Mouse (Mus musculus): Measurements from ENCODE around the gene Prss28.
A peak's percentile ranks its signal among the peaks of the same experiment; 100 is the strongest.

Prss28 gene

DNA sequence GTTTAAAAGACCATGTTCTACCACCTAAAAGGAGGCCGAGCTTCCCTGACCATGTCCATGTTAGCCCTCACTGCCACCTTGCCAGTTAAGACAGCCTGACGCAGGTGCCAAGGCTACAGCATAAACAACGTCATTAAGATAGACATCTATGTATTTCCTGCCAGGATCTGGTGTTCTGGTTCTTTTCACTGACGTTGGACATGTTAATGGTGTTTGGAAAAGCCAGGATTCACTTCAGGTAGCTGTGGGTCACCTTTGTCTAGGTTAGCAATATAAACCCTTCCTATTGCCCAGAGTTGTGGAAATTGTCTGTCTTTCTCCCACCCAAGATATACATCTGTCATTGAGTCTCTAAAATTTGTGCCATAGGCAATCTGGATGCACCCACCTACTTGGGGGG, at the start of gene Prss28:
Gene Prss28 (plus strand): TSS at position 301 of the 400 bp plus-strand sequence.
- no peak for DNase-seq (ENCODE audit: low read depth, low spot score)

- no peak for DNase-seq (ENCODE audit: low read depth, low spot score)
Measured at GRCm38 (mm10) chr17:25264453-25264852, 44.0 kb upstream of the Prss28 start.

DNA sequence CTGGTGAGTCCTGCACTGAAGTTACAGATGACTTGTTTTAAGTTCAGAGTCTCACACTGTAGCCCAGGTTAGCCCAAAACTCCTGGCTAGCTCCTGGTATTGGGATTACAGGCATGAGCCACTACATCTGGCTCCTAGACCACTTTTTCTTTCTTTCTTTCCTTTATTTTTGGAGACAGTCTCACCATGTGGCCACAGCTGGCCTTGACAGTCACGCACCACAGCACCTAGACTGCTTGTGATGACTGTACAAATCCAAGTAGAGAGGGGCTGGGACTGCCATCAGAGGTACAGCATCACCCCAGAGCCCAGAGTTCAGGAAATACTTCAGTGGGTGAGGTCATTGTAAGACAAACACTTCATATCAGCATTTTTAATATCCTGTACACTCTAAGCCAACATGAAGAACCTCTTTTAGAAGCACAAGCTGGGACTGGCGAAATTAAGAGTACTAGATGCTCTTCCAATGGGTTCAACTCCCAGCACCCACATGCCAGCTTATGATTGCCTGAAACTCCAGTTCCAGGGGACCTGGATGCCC, 37.6 kb upstream of the Prss28 start:
- no peak for DNase-seq (ENCODE audit: low read depth, low spot score)

DNA sequence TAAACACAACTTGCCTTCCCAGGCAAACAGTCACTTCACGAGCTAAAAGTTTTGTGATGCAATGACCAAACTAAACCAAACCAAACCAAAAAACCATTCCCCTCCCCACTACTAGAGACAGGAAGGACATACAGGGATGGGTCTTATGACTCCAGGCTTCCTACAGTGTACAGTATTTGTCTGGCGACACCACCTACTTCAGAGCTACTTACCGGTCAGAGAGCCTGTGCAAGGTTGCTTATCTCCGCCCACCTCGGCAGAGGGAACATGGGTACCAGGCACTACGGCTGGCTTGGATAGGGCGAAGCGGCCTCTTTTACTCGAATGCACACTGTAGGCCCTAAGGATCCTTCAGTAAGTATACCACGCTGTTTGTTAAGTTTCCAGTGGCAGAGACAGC, 36.1 kb upstream of the Prss28 start:
- DNase-seq (ENCODE audit: low read depth, low spot score) = no peak

GRCm38 (mm10) chr17:25272951-25273705, 35.3 kb upstream of the Prss28 start:
- DNase-seq (ENCODE audit: low read depth, low spot score) = no peak

DNA sequence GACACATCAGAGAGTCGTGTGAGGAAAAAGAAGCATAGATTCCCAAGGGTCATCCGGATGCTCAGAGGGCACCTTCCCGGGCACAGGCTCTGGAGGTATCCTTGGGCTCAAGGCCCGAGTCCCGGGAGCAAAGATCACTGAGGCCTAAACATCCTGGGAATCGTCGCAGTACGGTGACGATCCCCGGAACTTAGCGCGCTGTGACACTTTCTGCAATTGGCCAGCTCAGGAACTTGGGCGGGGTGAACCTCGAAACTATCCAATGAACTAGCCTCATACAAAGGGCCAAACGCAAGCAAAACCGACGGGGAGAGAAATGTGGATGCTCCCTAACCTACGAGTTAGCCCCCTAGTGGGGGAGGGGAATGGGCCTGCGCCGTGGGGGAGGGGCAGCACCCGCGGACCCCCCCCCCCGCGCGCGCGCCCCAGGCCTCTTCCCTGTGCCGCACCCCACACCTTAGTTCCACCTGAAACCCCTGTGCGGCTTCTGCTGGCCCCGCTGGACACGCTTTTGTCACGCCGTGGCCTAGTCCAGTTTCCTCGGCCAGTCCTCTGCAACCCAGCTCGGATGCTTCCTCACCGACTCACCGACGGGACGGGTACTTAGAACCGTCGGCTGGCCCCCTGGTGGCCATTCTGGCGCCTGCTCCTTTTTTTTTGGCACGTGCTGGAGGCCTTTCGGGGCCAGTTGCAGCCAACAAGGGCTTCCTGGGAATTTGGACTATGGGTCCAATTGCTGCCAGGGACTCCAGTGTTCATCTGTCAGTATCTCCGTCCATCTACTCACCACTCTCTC, 34.5 kb upstream of the Prss28 start:
- peak; percentile 99 for DNase-seq (ENCODE audit: low read depth, low spot score)

DNA sequence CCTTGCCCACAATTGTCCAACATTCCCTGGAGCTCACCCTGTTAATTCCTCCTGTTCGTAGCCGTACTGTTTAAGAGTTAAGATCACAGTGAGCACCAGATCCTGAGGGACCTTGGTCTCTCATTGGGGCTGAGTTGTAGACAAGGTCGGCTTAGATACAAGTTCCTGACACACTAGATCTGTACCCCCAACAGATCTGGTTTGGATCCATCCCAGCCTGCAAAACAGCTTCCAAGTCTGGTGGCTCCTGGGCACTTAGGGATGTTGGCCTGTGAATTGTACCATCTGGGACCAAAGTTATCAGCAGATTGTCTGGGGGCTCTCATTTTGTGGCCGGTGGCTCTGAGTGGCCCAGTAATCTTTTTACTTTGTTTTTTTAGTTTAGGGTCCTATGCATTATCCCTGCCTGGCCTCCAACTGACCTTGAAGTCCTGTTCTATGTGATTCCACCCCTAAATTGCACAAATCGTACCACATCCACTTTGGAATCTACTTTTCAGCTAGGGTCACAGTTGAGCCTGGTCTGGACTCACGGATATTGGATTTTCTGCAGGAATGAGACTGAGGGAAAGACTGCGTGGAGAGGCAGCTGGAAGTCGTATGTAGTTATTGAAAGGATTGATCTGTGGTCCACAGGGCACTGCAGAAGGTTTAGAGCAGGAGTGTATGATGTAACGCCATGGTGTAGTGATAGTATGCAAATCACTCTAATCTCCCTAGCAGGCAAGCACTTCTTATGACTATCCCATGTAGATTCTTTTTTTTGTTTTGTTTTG, 33.7 kb upstream of the Prss28 start, which contains the start of gene Ube2i:
Gene Ube2i (minus strand): TSS at position 52 of the 776 bp plus-strand sequence.
- no peak for DNase-seq (ENCODE audit: low read depth, low spot score)

GRCm38 (mm10) chr17:25275833-25276232, 32.6 kb upstream of the Prss28 start:
- no peak for DNase-seq (ENCODE audit: low read depth, low spot score)

DNA sequence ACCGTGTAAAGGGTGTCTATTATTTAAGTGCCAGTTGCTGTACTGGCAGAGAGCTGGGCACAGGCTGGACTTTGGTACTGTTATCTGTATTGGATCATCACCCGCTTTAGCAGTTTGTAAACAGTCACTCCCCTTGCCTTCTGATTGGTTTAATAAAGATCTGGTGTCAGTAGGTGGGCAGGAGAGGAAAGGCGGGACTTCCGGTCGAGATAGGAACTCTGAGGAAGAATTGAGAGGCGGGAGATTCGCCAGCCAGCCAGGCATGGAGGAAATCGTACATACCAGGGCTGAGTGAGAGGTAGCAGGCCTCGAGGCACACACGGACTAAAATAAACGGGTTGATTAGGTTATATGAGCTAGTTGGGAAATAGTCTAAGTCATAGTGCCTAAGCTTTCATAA, 26.3 kb upstream of the Prss28 start:
- DNase-seq (ENCODE audit: low read depth, low spot score) = no peak

GRCm38 (mm10) chr17:25285033-25285432, 23.4 kb upstream of the Prss28 start:
- DNase-seq (ENCODE audit: low read depth, low spot score) = peak; percentile 81

DNA sequence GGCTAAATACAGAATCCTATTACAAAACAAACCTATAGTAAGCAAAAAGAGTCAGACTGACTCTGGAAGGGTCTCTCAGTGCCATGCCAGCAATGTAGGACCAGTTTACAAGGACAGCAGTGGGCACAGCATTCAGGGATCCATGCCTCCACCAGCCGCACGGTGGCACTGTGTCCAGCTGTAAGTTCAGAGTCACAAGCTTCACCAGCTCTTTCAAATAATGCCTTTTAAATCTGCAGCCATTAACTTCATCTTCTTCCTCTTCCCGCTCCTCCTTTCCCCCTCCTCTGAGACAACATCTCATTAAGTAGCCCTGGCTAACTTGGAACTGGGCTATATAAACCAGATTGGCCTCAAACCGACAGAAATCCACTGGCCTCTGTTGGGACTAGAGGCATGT, 19.6 kb upstream of the Prss28 start:
- no peak for DNase-seq (ENCODE audit: low read depth, low spot score)

DNA sequence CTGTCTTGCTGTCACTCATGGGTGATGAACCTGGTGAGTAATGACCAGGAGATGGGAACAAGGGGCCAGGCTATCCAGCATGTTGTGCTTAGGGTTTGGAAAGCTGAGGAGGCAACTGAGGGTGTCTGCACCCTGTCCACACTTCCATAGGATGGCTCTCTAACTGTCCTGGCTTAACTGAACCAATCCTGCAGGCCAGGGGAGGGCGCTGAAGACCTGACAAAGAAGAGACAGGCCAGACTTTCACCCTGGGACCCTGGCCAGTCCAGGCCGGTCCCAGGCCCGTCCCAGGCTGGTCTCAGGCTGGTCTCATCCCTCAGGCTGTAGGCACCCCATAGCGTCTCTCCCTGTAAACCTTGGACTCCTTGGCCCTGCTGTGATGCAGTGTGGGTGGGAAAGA, 18.0 kb upstream of the Prss28 start:
- no peak for DNase-seq (ENCODE audit: low read depth, low spot score)

DNA sequence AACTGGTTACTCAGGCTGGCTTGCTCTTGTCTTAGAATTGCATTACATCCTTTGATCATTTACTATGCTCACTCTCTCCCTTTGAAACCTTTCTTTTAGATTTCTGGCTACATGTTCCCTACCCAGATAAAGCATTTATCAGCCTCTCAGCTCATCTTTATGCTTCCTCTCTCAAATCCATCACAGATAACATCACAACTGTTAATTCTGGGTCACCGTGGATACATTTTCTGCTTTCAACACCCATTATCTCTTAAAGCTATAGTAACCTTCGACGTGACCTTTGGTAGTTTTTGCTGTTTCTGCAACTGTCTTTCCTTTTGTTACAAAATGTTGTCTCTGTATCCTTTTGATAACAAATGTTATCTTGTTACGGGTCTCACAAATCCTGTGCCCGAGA, 15.0 kb upstream of the Prss28 start:
- no peak for DNase-seq (ENCODE audit: low read depth, low spot score)

GRCm38 (mm10) chr17:25294111-25294510, 14.3 kb upstream of the Prss28 start:
- no peak for DNase-seq (ENCODE audit: low read depth, low spot score)

DNA sequence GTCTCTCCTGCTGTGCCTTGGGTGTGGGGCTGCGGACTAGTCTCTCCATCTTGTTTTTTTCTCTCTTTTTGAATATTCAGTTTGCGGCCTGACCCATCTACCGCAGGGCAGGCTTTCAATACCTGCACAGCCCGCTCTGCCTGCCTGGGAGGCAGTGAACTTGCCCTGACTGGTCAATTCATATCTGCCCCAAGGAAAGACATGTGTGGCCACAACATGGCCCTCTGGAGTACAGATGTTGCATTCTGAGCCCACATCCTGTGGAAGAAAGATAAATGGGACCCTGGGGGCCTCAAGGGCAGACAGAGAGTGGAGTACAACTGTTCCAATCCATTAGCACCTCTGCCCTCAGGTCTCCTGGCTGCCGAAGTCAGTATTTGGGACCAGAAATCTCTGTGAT, 10.4 kb upstream of the Prss28 start, which contains the start of gene Prss34:
Gene Prss34 (plus strand): TSS at position 301 of the 400 bp plus-strand sequence.
- no peak for DNase-seq (ENCODE audit: low read depth, low spot score)

GRCm38 (mm10) chr17:25318354-25318753, 9.9 kb downstream of the Prss28 start, which contains the start of gene Prss29:
Gene Prss29, plus strand, starts transcription at chr17:25318654.
- no peak for DNase-seq (ENCODE audit: low read depth, low spot score)

GRCm38 (mm10) chr17:25320819-25321218, 12.4 kb downstream of the Prss28 start:
- no peak for DNase-seq (ENCODE audit: low read depth, low spot score)

- no peak for DNase-seq (ENCODE audit: low read depth, low spot score)
Measured at GRCm38 (mm10) chr17:25322930-25323329, 14.5 kb downstream of the Prss28 start.

GRCm38 (mm10) chr17:25332321-25332720, 23.9 kb downstream of the Prss28 start:
- DNase-seq (ENCODE audit: low read depth, low spot score) = no peak

DNA sequence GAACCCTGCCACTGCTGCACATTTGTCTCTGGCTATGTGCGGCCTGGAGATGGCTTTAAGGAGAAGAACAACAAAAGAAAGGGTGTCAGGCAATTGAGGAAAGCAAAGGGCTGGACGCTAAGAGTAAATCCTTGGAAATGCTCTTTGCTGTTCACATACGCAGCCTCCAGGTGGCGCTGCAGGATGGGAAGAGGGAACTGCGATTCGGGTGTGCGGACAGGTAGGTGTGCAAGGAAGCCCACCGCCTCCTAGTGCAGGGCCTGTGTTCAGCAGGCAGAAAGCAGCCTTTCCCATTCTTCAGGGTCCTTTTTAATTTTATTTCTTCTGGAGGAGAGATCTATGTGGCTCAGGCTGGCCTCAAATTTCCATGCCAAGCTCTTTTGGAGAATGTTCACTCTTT, 25.5 kb downstream of the Prss28 start:
- peak; percentile 84 for DNase-seq (ENCODE audit: low read depth, low spot score)

- no peak for DNase-seq (ENCODE audit: low read depth, low spot score)
Measured at GRCm38 (mm10) chr17:25338218-25338617, 29.8 kb downstream of the Prss28 start.

DNA sequence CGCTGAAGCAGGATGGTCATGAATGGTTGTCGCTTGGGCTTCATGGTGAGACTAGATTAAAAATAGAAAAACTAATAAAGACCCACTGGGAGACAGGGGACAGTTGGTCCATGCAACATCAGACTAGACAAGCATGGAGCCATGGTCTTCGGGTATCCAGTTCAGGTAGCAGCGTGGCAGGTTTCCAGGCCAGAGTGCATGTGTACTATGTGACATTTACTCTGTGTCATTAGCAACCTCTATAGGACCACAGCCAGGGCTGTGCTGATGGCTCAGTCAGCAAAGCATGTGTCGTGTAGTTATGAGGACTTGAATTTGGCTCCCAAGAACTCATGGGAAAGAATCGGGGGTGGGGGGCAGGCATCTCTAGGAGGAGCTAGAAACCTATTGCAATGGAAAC, 31.6 kb downstream of the Prss28 start:
- DNase-seq (ENCODE audit: low read depth, low spot score) = no peak

Measured in forelimb bud, embryonic 11.5 days (tissue).